Mouse (Mus musculus): ENCODE data around the gene Clec9a.

- TF ChIP-seq POLR2A (IDR thresholded peaks at IDR 0.05; ENCODE audit: control insufficient read depth, low read depth, low read length) (no peak), CTCF (IDR thresholded peaks at IDR 0.05; ENCODE audit: control insufficient read depth, insufficient read depth, insufficient replicate concordance, low read depth, low read length) (peak; percentile 21; the same call in 1 of the 2 replicates)
These were observed 42.7 kb upstream of the Clec9a start for GRCm38 (mm10) chr6:129365959-129366359.

All from testis, adult 2 months (tissue).